Mouse (Mus musculus): ENCODE data around the gene Tns4.
A peak's percentile ranks its signal among the peaks of the same experiment; 100 is the strongest.

- TF ChIP-seq CTCF (IDR thresholded peaks at IDR 0.05 in 2 of 3, conservative IDR thresholded peaks at IDR 0.05 in 1 of 3; ENCODE audit: control insufficient read depth in 1 of 3, insufficient read depth in 1 of 3, low read depth in 2 of 3, low read length in 3 of 3, poor library complexity in 1 of 3, severe bottlenecking in 1 of 3) = no peak
- TF ChIP-seq USF2 (IDR thresholded peaks at IDR 0.05; ENCODE audit: borderline replicate concordance in 1 of 2, insufficient read depth in 1 of 2, low read depth in 1 of 2, low read length in 2 of 2) = no peak
- TF ChIP-seq SIN3A (IDR thresholded peaks at IDR 0.05; ENCODE audit: low read length) = no peak; the same call in 1 of the 2 replicates
- TF ChIP-seq POLR2A (IDR thresholded peaks at IDR 0.05; ENCODE audit: control insufficient read depth in 1 of 2, insufficient read depth in 1 of 2, low read depth in 1 of 2, low read length in 2 of 2, poor library complexity in 1 of 2) = no peak
- TF ChIP-seq E2F4 (IDR thresholded peaks at IDR 0.05; ENCODE audit: borderline replicate concordance, low read depth, low read length) = no peak
- TF ChIP-seq HCFC1 (IDR thresholded peaks at IDR 0.05; ENCODE audit: low read depth, low read length) = no peak
- peak; percentile 82 for TF ChIP-seq GATA1 (IDR thresholded peaks at IDR 0.05; ENCODE audit: low read depth, low read length)
- no peak for TF ChIP-seq ZNF384 (IDR thresholded peaks at IDR 0.05; ENCODE audit: low read depth, low read length)
- TF ChIP-seq USF1 (IDR thresholded peaks at IDR 0.05; ENCODE audit: low read depth, low read length) = no peak
- TF ChIP-seq ZMIZ1 (IDR thresholded peaks at IDR 0.05; ENCODE audit: low read depth, low read length) = no peak
- no peak for TF ChIP-seq ELF1 (IDR thresholded peaks at IDR 0.05; ENCODE audit: low read depth, low read length)
- no peak for TF ChIP-seq RAD21 (IDR thresholded peaks at IDR 0.05; ENCODE audit: low read depth, low read length)
Observed at GRCm38 (mm10) chr11:99041841-99042780, 47.0 kb downstream of the Tns4 start.
